Mouse (Mus musculus) liver, embryonic 14.5 days (tissue): ENCODE results near the gene Themis3.

Experiments
- CTCF ChIP-seq: IDR thresholded peaks from 2 replicates; pipeline ENCODE4 v1.5.1; 2016; ENCODE audit warnings: antibody characterized with exemption, low read depth, control low read depth
- EP300 ChIP-seq: IDR thresholded peaks from 2 replicates; pipeline ENCODE4 v1.6.1; 2016; ENCODE audit warnings: antibody characterized with exemption, low read depth

GRCm38 (mm10) chr17:66586078-66586477 lies 8.3 kb downstream of the Themis3 start:
- TF ChIP-seq CTCF, result no peak
- no peak for TF ChIP-seq EP300
